Mouse (Mus musculus): ENCODE data around the gene Runx1. TPM values are rescaled to one million over a fixed set of nuclear protein-coding genes. Genes with fewer than 3 reads are reported as not detected.

Gene Runx1
- polyA plus RNA-seq, 1 experiment, result 0.83 TPM

- no peak overlapping the region for H3K4me3 ChIP-seq (ENCODE audit: insufficient read depth, low read depth, low read length)
- H3K27ac ChIP-seq (replicated peaks; ENCODE audit: low read depth, low read length), result no peak overlapping the region
- no peaks in the 10 kb centered on the region for H3K4me1 ChIP-seq (ENCODE audit: control insufficient read depth, insufficient read depth, insufficient read length, low read length)
These were observed 259.8 kb downstream of the Runx1 start for GRCm38 (mm10) chr16:92566146-92566545.

- Histone ChIP-seq H3K4me3 (ENCODE audit: insufficient read depth, low read depth, low read length) (no peak overlapping the region), H3K27ac (replicated peaks; ENCODE audit: low read depth, low read length) (no peak overlapping the region), H3K4me1 (ENCODE audit: control insufficient read depth, insufficient read depth, insufficient read length, low read length) (no peaks in the 10 kb centered on the region)
These were observed 260.2 kb downstream of the Runx1 start for GRCm38 (mm10) chr16:92565708-92566107.

GRCm38 (mm10) chr16:92565291-92565690, 260.7 kb downstream of the Runx1 start:
- H3K4me3 ChIP-seq (ENCODE audit: insufficient read depth, low read depth, low read length), result no peak overlapping the region
- no peaks in the 10 kb centered on the region for H3K4me1 ChIP-seq (ENCODE audit: control insufficient read depth, insufficient read depth, insufficient read length, low read length)
- no peak overlapping the region for H3K27ac ChIP-seq (replicated peaks; ENCODE audit: low read depth, low read length)

GRCm38 (mm10) chr16:92555051-92555450, 270.9 kb downstream of the Runx1 start:
- Histone ChIP-seq H3K4me3 (ENCODE audit: insufficient read depth, low read depth, low read length) (no peak overlapping the region), H3K27ac (replicated peaks; ENCODE audit: low read depth, low read length) (no peak overlapping the region), H3K4me1 (ENCODE audit: control insufficient read depth, insufficient read depth, insufficient read length, low read length) (no peaks in the 10 kb centered on the region)

GRCm38 (mm10) chr16:92552858-92553257, 273.1 kb downstream of the Runx1 start:
- Histone ChIP-seq H3K4me3 (ENCODE audit: insufficient read depth, low read depth, low read length) (no peak overlapping the region), H3K27ac (replicated peaks; ENCODE audit: low read depth, low read length) (no peak overlapping the region), H3K4me1 (ENCODE audit: control insufficient read depth, insufficient read depth, insufficient read length, low read length) (no peaks in the 10 kb centered on the region)

- no peaks in the 10 kb centered on the region for H3K4me1 ChIP-seq (ENCODE audit: control insufficient read depth, insufficient read depth, insufficient read length, low read length)
- H3K4me3 ChIP-seq (ENCODE audit: insufficient read depth, low read depth, low read length), result no peak overlapping the region
- H3K27ac ChIP-seq (replicated peaks; ENCODE audit: low read depth, low read length), result no peak overlapping the region
These were observed 273.9 kb downstream of the Runx1 start for GRCm38 (mm10) chr16:92552106-92552382.

Measured in brown adipose tissue, adult 24 weeks (tissue).